Mouse (Mus musculus) NIH3T3 (cell line): ENCODE data around the gene Vps45.

ENCODE experiments used
- DNase-seq: peaks from one replicate; pipeline ENCODE4 v3.0.0-alpha.2; 2012; ENCODE audit warnings: low read depth

Vps45 gene

GRCm38 (mm10) chr3:96058231-96058896, at the start of gene Vps45:
Vps45 (minus strand) TSS chr3:96058466.
- DNase-seq, result peak; percentile 75

- no peak for DNase-seq
These were observed 47.9 kb upstream of the Vps45 start for GRCm38 (mm10) chr3:96106151-96106550.

- peak; percentile 46 for DNase-seq
These were observed 47.0 kb upstream of the Vps45 start for GRCm38 (mm10) chr3:96105232-96105747.

- DNase-seq, result peak; percentile 93
These were observed 46.2 kb upstream of the Vps45 start, which contains the start of gene Otud7b for GRCm38 (mm10) chr3:96104261-96105065. Otud7b (plus strand) TSS chr3:96104527.

GRCm38 (mm10) chr3:96103901-96104260, 45.6 kb upstream of the Vps45 start:
- no peak for DNase-seq

GRCm38 (mm10) chr3:96102100-96102872, 44.0 kb upstream of the Vps45 start:
- peak; percentile 58 for DNase-seq

GRCm38 (mm10) chr3:96098616-96099267, 40.5 kb upstream of the Vps45 start:
- DNase-seq, result peak; percentile 94

- no peak for DNase-seq
These were observed 39.9 kb upstream of the Vps45 start for GRCm38 (mm10) chr3:96098168-96098567.

- no peak for DNase-seq
These were observed 35.9 kb upstream of the Vps45 start for GRCm38 (mm10) chr3:96094203-96094602.

- DNase-seq, result peak; percentile 29
These were observed 35.2 kb upstream of the Vps45 start for GRCm38 (mm10) chr3:96093509-96093908.

GRCm38 (mm10) chr3:96091966-96092365, 33.7 kb upstream of the Vps45 start:
- no peak for DNase-seq

- no peak for DNase-seq
These were observed 32.9 kb upstream of the Vps45 start for GRCm38 (mm10) chr3:96091146-96091545.

GRCm38 (mm10) chr3:96089882-96090489, 31.7 kb upstream of the Vps45 start:
- DNase-seq, result peak; percentile 55

- peak; percentile 60 for DNase-seq
These were observed 29.5 kb upstream of the Vps45 start for GRCm38 (mm10) chr3:96087801-96088200.

- peak; percentile 63 for DNase-seq
These were observed 29.0 kb upstream of the Vps45 start for GRCm38 (mm10) chr3:96087219-96087618.

- DNase-seq, result no peak
These were observed 26.0 kb upstream of the Vps45 start for GRCm38 (mm10) chr3:96084146-96084755.

- DNase-seq, result no peak
These were observed 24.6 kb upstream of the Vps45 start for GRCm38 (mm10) chr3:96082714-96083508.

- DNase-seq, result no peak
These were observed 23.8 kb upstream of the Vps45 start for GRCm38 (mm10) chr3:96082100-96082499.

GRCm38 (mm10) chr3:96081650-96082049, 23.4 kb upstream of the Vps45 start:
- no peak for DNase-seq

GRCm38 (mm10) chr3:96081006-96081405, 22.7 kb upstream of the Vps45 start:
- peak; percentile 68 for DNase-seq
